Mouse (Mus musculus): ENCODE results near the gene Mcrs1.
"Not testable (repeated sequence)": the region's sequence is repeated elsewhere in the genome, so short reads cannot be mapped to it uniquely, and the experiment has no call there.

The Mcrs1 gene

DNA sequence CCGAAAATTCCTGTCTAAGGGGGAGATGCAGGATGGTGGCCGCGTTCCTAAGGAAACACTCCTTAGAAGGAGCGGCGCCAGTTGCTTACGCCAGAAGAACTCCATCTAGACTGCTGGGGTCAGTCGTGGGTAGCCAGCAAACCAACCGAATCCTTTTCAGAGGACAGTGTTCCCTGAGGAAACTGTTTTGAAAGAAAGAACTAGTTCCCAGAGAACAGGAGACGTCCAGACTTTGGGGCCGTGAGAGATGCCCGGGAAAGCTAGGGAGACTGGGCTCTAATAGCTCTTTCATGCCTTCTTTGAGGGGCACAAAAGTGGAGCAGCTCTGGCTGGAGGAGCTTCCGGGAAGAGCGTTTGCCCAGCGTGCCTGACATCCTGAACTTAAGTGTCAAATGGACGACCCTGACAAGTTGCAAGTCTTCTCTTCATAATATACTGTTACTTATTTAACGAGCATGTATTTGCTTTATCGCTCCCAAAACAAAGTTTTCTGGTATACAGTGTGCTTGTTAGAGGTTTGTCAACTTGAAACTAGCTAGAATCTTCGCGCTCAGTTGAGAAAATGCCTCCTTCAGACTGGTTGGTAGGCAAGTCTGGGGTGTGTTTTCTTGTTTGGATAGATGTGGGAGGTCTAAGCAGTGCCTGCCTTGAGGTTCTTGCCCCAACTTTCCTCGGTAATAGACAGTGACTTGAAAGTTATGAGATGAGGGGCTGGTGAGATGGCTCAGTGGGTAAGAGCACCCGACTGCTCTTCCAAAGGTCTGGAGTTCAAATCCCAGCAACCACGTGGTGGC, 817 bp upstream of the Mcrs1 start:
- ATAC-seq (ENCODE audit: insufficient number of reproducible peaks, low FRiP score, low TSS enrichment): no peak

DNA sequence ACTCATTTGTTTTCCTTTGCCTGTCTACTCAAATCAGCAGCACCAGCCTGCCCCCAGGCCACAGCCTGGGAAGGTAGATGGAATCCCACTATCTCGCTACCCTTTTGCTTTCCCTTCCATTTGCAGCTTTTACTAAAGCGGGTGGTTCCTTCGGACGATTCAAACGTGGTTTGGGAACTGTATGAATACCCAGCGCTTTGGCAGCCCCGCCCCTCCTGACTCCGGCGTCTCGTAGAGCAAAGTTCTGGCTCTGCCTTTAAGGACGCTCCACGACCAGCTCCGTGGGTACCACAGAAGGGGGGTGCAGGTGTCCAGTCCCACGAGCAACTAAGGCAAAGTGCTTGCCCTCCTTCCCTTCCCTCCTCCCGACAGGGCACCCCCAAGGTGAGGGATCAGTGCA, 650 bp downstream of the Mcrs1 start:
- not testable (repeated sequence) for ATAC-seq (ENCODE audit: insufficient number of reproducible peaks, low FRiP score, low TSS enrichment)

DNA sequence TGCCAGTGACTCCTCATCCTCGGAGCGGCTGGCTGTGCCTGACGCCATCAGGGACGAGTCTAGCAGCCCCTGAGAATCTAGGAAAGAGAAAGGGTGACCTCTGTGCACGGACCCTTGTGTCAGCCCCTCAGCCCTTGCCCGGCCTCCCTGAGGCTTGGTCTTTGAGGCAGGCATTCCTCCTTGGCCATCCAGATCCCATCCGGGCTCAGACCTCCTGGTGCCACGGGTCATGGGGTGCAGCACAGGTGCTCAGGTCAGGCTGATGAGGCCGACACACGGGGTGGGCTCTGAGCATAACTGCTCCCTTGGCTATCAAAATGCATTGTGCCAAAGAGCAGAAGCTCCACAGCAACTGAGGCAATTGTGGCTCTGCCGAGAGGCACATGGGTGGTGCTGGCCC, 1.8 kb downstream of the Mcrs1 start:
- no peak for ATAC-seq (ENCODE audit: insufficient number of reproducible peaks, low FRiP score, low TSS enrichment)

DNA sequence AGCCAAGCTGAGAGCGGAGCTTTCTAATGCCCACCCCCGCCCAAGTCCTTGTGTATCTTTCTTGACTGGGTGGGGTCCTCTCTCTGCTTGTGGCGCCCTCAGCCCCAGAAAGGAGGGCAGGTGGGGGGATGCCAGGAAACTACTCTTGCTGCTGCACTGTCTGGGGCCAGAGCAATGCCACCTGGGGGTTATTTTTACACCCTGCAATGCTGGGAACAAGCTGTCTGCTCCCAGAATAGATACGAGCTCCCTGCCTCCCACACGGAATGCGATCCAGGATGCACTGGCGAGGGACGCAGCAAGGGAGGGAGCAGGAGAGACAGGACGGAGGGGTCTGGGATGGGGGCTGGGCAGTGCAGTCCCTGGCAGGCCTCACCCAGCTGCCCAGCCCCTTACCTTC, 2.8 kb downstream of the Mcrs1 start:
- no peak for ATAC-seq (ENCODE audit: insufficient number of reproducible peaks, low FRiP score, low TSS enrichment)

DNA sequence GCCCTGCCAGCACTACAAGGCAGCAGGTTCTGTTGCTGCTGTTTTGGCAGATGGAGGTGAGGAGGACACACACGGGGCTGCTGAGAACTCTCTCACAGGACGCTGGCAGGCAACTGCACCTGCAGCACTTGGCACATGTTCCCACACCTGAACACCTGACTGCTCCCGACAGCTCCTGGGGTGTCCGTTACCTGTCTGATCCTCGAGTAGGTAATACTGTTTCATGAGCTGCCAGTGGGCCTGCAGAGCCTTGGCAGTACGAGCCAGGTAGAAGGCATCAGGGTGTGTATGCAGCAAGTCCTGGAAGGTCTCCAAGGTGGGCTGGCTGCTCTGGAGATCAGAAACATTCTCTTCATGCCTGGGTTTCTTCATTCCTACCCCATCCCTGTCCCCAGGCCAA, 5.0 kb downstream of the Mcrs1 start:
- ATAC-seq (ENCODE audit: insufficient number of reproducible peaks, low FRiP score, low TSS enrichment): not testable (repeated sequence)

DNA sequence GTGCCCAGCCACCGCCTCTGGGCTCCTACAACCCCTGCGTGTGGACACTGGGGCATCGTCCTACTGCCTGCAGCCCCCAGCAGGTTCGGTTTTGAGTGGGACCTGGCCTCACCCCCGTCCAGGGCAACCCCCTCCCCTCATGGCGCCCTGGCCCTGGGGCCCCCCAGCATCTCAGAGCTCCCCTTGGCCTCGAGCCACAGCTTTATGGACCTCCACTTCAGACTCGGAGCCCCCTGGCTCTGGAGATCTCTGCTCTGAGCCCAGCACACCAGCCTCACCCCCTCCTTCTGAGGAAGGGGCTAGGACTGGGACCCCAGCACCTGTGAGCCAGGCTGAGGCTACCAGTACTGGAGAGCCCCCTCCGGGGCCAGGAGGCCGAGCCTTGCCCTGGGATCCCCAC, 9.7 kb downstream of the Mcrs1 start:
- ATAC-seq (ENCODE audit: insufficient number of reproducible peaks, low FRiP score, low TSS enrichment): no peak

DNA sequence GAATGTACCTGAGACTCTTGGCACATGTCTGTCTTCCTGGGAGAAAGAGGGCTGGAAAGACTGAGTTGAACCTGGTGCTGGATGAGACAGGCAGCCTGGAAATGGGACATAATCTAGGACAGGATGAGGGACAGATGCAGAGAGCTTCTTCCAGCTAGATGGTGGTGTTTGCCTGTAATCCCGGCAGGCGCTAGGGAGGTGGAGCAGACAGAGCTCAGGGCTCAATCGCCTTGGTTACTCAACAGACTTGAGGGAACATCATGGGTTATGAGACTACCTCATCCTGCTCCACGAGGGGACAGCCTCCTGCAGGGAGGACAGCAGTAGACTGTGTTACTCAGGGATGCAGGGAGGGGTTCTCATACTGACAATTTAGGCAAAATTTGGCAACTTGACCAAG, 10.5 kb downstream of the Mcrs1 start:
- ATAC-seq (ENCODE audit: insufficient number of reproducible peaks, low FRiP score, low TSS enrichment): no peak

DNA sequence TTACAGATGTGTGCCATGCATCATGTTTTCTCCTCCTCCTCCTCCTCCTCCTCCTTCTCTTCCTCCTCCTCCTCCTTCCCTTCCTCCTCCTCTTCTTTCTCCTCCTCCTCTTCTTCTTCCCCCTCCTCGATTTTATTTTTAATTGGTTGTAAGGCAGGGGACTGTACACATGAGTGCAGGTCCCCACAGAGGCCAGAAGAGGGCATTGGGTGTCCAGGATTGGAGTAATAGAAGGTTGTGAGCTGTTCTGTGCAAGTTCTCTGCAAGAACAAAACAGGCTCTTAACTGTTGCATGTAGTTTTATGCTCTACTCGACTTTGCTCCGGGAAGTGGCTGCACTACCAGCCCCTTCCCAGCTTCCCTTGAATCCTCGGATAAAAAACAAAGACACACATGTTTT, 11.6 kb downstream of the Mcrs1 start:
- ATAC-seq (ENCODE audit: insufficient number of reproducible peaks, low FRiP score, low TSS enrichment): no peak

DNA sequence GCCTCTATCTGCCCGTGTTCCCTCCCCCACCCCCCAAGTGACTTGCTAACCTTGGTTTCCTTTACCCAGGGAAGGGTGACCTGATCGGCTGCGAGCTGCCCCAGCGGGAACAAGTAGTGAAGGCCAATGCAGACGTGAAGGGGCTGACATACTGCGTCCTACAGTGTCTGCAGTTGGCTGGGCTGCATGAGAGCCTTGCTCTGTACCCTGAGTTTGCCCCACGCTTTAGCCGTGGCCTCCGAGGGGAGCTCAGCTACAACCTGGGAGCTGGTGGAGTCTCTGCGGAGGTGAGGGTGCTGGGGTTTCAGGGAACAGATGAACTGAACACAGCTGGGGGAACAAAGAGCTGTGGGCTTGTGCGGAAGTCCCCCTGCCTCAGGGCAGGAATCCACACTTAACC, 13.8 kb downstream of the Mcrs1 start:
- no peak for ATAC-seq (ENCODE audit: insufficient number of reproducible peaks, low FRiP score, low TSS enrichment)

DNA sequence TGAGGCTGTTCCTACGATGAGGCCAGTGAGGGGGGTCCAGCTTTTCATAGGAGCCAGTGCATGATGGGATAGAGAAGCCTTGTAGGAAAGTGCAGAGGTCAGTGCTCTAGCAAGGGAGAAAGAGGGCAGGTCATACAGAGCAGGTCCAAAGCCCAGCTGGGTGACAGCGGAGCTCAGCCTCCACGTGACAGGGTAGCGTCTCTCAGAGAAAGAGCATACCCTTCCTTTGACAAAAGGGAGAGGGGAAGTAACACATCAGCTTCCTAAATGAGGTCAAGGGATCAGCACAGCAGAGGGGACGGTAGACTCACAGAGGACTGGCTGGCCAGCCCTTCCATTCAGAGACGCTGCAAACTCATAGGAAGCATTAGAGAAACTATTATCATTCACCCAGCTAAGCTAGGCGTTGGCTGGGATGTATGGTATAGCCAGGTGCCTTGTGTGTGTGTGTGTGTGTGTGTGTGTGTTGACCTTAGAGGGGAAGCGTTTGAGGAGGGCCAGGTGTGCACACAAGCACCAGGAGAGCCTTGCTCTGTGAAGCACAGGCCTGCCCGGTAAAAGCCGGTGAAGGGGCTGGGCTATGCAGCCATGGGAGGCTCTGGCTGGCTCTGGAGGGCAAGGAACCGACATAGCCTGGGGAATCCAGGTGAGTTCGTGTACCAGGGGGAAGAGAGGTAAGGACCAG, 17.3 kb downstream of the Mcrs1 start:
- no peak for ATAC-seq (ENCODE audit: insufficient number of reproducible peaks, low FRiP score, low TSS enrichment)

DNA sequence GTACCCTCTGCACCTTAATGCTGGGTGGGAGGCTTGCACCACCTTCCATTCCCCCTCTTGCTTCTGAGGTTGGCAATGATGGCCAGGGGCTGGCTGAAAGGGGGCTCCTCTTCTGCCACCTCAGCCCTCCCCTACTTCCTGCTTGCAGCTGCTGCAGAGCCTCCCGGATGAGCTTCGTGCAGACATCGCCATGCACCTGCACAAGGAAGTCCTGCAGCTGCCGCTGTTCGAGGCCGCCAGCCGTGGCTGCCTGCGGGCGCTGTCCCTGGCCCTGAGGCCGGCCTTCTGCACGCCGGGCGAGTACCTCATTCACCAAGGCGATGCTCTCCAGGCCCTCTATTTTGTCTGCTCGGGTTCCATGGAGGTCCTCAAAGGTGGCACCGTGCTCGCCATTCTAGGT, 18.0 kb downstream of the Mcrs1 start:
- ATAC-seq (ENCODE audit: insufficient number of reproducible peaks, low FRiP score, low TSS enrichment): no peak

DNA sequence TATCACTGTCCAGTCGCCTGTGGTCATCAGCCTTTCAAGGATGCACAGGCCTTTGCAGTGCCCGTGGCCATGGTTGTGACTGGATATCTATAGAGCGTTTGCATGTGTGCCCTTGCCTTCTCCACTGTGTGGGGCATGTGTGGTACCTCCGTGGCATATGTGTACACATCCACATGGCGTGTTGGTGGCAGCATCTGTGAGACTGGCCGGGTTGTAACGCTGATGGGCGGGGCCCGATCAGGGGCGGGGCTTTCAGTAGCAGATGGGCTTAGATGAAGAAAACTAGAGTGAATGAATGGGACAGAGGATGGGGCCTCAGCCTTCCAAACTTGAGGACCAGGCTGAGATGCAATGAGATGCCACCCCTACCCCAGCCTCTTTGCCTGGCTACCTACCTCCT, 19.8 kb downstream of the Mcrs1 start:
- ATAC-seq (ENCODE audit: insufficient number of reproducible peaks, low FRiP score, low TSS enrichment): no peak

DNA sequence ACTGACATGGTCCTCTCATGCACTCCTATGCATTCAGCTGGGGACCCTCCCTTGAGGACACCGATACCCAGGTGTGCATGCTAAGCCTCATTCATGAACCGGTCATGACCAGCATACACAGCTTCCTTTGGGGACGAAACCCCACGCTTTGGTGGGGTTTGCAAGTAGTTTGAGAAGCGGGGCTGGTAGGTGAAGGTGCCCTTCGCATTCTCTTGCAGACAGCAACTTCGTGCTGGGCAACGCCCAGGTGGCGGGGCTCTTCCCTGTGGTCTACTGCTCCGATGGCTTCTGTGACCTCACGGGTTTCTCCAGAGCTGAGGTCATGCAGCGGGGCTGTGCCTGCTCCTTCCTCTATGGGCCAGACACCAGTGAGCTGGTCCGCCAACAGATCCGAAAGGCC, 25.7 kb downstream of the Mcrs1 start:
- ATAC-seq (ENCODE audit: insufficient number of reproducible peaks, low FRiP score, low TSS enrichment): no peak

DNA sequence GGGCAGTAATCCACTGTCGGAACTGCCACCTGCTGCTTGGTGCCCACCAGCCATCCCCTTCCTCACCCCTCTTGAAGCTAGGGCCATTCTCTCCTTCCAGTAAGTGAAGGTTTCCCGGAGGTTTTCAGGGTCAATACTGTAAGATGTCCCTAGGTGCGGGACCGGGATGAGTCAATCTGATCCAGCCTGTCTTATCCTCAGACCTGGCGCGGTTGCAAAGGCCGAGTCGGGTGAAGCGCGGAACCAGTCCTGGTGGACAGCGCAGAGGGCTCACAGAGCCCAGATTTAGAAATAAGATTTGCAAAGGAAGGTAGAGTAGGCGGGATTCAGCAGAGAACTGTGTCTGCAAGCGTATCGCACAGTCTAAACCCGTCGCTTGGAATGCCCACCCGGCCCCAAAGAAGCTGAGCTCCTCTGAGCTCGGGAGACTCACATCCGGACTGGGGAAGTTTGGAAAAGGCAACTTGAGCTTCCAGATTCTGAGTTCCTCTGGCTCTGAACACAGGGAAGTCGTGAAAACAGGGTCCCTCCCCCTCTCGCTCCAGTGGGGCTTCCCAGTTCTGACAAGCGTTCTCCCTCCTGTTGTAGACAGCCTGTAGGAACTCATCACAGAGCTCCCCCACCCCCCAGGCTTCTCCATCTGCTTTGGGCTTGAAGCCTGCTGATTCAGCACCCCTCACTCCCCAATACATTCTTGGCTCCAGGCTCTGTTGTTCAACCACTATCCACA, 26.5 kb downstream of the Mcrs1 start:
- no peak for ATAC-seq (ENCODE audit: insufficient number of reproducible peaks, low FRiP score, low TSS enrichment)

DNA sequence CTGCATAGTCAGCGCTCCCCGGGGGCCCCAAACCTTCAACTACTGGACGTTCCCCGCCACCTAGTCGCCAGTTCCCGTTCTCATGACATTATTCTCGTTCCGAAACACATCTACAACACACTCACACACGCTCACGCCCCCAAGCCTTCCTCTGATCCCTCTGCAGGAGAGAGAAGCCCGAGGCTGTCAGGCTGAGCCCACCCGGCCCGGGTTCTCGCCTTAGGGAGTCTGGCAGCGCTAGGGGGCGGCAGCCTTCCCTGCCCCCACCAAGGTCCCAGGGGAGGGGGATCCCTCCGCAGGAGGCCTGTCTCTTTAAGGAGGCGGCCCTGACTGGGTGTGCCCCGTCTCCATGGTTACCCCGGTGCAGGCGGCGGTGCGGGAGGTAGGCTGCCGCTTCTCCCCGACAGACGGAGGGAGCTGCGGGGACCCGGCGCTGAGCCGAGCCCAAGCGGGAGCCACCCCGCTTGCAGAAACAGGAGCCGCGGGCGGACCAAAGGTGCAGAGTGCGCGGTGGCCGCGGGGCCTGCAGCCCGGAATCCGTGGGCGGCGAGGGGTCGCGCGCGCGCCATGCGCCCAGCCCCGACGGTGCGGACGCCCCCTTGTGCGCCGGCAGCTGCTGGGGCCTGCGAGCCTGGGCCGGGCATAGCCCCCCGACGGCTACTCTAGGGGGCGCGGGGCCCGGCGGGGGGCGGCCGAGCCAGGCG, 27.4 kb downstream of the Mcrs1 start, which contains the start of gene Kcnh3:
Gene Kcnh3 (plus strand): TSS at position 654 of the 704 bp plus-strand sequence.
- ATAC-seq (ENCODE audit: insufficient number of reproducible peaks, low FRiP score, low TSS enrichment): peak; percentile 21; the same call in 1 of the 2 replicates

DNA sequence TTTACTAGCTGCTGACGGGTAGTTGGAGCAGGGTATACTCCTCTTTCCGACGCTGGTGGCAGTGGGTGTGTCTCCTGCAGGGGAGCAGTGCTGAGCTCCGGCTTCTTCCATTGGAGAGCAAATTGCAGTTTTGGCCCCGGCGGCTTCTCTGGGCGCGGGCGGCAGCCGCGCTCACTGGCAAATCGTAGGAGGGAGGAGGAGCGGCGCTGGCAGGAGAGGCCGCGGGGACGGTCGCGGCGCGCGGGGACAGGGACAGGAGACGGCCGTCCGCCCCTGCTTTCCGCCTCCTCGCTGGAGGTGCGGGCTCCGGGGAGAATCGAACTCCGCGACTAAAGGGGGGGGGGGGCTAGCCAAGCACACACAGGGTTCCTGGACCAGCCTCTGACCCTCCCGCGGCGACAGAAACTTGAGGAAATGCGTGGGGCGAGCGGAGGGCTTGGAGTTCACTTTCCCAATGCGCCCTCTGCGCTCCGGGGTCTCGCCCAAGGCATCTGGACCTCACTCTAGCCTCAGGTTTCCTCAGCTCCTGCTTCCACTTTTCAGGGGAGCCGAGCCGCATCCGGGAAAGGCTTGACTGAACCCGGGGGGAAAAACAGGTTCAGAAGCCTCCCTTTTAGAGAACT, 28.1 kb downstream of the Mcrs1 start:
- ATAC-seq (ENCODE audit: insufficient number of reproducible peaks, low FRiP score, low TSS enrichment): peak; percentile 18; the same call in 1 of the 2 replicates

DNA sequence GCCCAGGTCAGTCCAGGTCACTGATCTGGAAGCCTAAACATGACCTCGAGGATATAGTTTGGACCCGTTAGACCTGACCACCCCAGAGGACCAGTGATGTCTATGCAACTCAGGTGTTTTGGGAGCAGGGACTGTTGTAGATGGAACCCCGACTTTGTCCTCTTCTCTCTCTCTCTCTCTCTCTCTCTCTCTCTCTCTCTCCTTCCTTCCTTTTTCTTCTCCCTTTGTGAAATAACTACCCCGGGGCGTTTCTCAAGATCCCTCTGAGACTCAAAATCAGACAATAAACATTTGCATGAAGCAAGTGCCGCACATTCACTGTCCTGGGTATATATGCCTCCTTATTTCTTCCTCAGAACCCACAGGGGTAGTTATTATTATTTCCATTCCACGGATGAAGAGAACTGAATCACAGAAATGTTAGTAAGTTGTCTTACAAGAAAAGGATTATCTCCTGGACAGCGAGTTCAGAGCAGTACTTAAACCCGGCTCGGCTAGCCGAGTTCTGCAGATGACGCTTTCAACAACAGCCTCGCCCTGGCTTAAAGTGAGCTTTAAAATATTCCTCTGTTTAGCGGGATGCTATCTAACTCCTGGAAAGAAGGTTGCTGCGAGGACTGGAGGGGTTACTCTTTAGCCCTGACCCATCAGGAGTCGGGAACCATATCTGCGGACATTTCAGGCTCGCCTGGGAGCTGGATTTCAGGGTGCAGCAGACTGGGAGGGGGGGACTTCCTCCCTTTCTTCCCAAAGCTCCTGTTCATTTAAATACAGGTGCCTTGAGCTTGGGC, 28.8 kb downstream of the Mcrs1 start:
- no peak; the same call in 1 of the 2 replicates for ATAC-seq (ENCODE audit: insufficient number of reproducible peaks, low FRiP score, low TSS enrichment)

DNA sequence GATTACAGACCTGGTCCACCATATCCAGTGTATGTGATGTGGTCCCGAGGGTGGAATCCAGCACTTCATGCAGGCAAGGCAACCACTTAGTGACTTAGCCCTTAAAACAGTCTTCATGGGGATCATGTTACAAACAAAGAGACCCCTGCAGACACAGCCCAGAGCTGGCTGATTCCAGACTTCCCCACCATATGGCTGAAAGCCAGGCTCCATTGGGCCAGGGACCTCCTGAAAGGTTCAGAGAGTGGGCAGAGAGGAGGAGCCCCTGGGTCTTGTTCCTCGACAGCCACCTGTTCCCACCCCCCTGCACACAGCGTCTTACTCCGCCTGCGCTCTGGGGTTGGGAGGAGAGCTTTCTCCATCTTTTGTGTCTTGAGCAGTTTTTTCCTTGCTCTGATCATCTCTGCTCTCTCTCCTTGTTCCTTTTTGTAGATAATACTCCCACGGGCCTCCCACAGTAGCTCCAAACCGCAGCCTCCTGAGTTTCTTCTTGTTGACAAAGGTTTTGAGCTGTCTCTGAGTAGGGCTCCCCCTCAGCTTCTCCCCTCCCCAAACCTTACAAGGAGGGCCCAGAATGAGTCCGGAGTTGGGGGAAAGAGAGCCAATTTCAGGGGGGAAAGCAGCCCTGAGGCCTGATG, 30.3 kb downstream of the Mcrs1 start:
- no peak for ATAC-seq (ENCODE audit: insufficient number of reproducible peaks, low FRiP score, low TSS enrichment)

DNA sequence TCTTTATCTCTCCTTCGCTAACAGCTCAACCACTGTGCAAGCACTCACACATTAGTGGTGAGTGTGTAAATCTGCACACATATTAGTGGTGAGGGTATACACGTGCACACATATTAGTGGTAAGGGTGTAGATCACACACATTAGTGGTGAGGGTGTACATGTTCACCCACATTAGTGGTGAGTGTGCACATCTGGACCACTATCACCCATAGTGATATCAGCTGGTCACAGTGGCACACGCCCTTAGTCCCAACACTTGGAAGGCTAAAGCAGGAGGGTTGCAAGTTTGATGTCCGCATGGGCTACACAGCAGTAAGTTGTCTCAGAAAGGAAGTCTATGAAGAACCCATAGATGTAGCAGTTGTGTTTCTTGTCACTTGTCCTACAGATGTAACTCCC, 34.1 kb downstream of the Mcrs1 start:
- no peak for ATAC-seq (ENCODE audit: insufficient number of reproducible peaks, low FRiP score, low TSS enrichment)
